Mouse (Mus musculus): ENCODE results near the gene 4933406M09Rik. TPM values are rescaled to one million over a fixed set of nuclear protein-coding genes. Genes with fewer than 3 reads are reported as not detected.

Gene 4933406M09Rik
- total RNA-seq, 2 experiments from 2014 or later: not detected

GRCm38 (mm10) chr1:134423911-134424310, 38.2 kb downstream of the 4933406M09Rik start:
- no peak for ATAC-seq (ENCODE audit: poor library complexity, severe bottlenecking)

- ATAC-seq (ENCODE audit: poor library complexity, severe bottlenecking): no peak
Observed at GRCm38 (mm10) chr1:134426289-134426688, 40.5 kb downstream of the 4933406M09Rik start.

GRCm38 (mm10) chr1:134433002-134433401, 47.3 kb downstream of the 4933406M09Rik start:
- ATAC-seq (ENCODE audit: poor library complexity, severe bottlenecking): no peak

- ATAC-seq (ENCODE audit: poor library complexity, severe bottlenecking): no peak
Observed at GRCm38 (mm10) chr1:134433473-134433872, 47.7 kb downstream of the 4933406M09Rik start.

GRCm38 (mm10) chr1:134435414-134435813, 49.7 kb downstream of the 4933406M09Rik start:
- ATAC-seq (ENCODE audit: poor library complexity, severe bottlenecking): peak; percentile 96

- no peak for ATAC-seq (ENCODE audit: poor library complexity, severe bottlenecking)
Observed at GRCm38 (mm10) chr1:134440437-134440836, 54.7 kb downstream of the 4933406M09Rik start.

Other genes with a start within 250 kb of the 4933406M09Rik start
- 137 and 168 TPM in 2 replicates for gene Chil1, start 203.8 kb upstream of the 4933406M09Rik start, total RNA-seq (2015)
- gene Chil1, start 203.8 kb upstream of the 4933406M09Rik start, total RNA-seq (2017): 120 and 142 TPM in 2 replicates
- 0.09 and 0.16 TPM in 2 replicates for gene Mybph, start 192.5 kb upstream of the 4933406M09Rik start, total RNA-seq (2015)
- gene Mybph, start 192.5 kb upstream of the 4933406M09Rik start, total RNA-seq (2017): not detected in 2 replicates
- gene Adora1, start 150.5 kb upstream of the 4933406M09Rik start, total RNA-seq (2015): not detected in 2 replicates
- not detected in 2 replicates for gene Adora1, start 150.5 kb upstream of the 4933406M09Rik start, total RNA-seq (2017)
- gene Myog, start 96.0 kb upstream of the 4933406M09Rik start, total RNA-seq (2015): not detected in 2 replicates
- not detected in 2 replicates for gene Myog, start 96.0 kb upstream of the 4933406M09Rik start, total RNA-seq (2017)
- gene Ppfia4, start 53.0 kb upstream of the 4933406M09Rik start, total RNA-seq (2015): 43.1 and 50.5 TPM in 2 replicates
- 47.0 and 55.6 TPM in 2 replicates for gene Ppfia4, start 53.0 kb upstream of the 4933406M09Rik start, total RNA-seq (2017)
- 33.5 and 39.2 TPM in 2 replicates for gene Tmem183a, start 24.0 kb upstream of the 4933406M09Rik start, total RNA-seq (2015)
- gene Tmem183a, start 24.0 kb upstream of the 4933406M09Rik start, total RNA-seq (2017): 50.4 and 55.3 TPM in 2 replicates
- 54.5 and 69.7 TPM in 2 replicates for gene Cyb5r1, start 19.6 kb downstream of the 4933406M09Rik start, total RNA-seq (2015)
- gene Cyb5r1, start 19.6 kb downstream of the 4933406M09Rik start, total RNA-seq (2017): 43.8 and 46.8 TPM in 2 replicates
- 118 and 120 TPM in 2 replicates for gene Adipor1, start 29.4 kb downstream of the 4933406M09Rik start, total RNA-seq (2015)
- gene Adipor1, start 29.4 kb downstream of the 4933406M09Rik start, total RNA-seq (2017): 73.8 and 83.6 TPM in 2 replicates
- 10.0 and 10.2 TPM in 2 replicates for gene Klhl12, start 69.6 kb downstream of the 4933406M09Rik start, total RNA-seq (2015)
- gene Klhl12, start 69.6 kb downstream of the 4933406M09Rik start, total RNA-seq (2017): 11.2 and 12.8 TPM in 2 replicates
- 20.6 and 24.1 TPM in 2 replicates for gene Rabif, start 108.7 kb downstream of the 4933406M09Rik start, total RNA-seq (2015)
- gene Rabif, start 108.7 kb downstream of the 4933406M09Rik start, total RNA-seq (2017): 16.1 and 18.6 TPM in 2 replicates
- not detected in 2 replicates for gene Mgat4e, start 163.7 kb downstream of the 4933406M09Rik start, total RNA-seq (2015)
- gene Mgat4e, start 163.7 kb downstream of the 4933406M09Rik start, total RNA-seq (2017): not detected in 2 replicates
- gene Kdm5b, start 174.2 kb downstream of the 4933406M09Rik start, total RNA-seq (2015): 7.1 and 9.5 TPM in 2 replicates
- 7.1 and 10.2 TPM in 2 replicates for gene Kdm5b, start 174.2 kb downstream of the 4933406M09Rik start, total RNA-seq (2017)